Mouse (Mus musculus): ENCODE results near the gene Vmn2r85. TPM values are rescaled to one million over a fixed set of nuclear protein-coding genes. Genes with fewer than 3 reads are reported as not detected.

Vmn2r85 gene
- not detected for polyA plus RNA-seq (2014; fragmentation: Illumina TruSeq; extraction: RNeasy Lipid Tissue Mini Kit (QIAGEN cat#74804); ENCODE audit: low read depth, low replicate concordance)

GRCm38 (mm10) chr10:130429603-130430002 lies at the start of gene Vmn2r85:
TSS of gene Vmn2r85 (minus strand) at chr10:130429703.

GRCm38 (mm10) chr10:130455950-130456349 lies 26.4 kb upstream of the Vmn2r85 start, which contains the start of gene Vmn2r86:
TSS of gene Vmn2r86 (minus strand) at chr10:130456050.

GRCm38 (mm10) chr10:130394232-130394631 lies 35.3 kb downstream of the Vmn2r85 start, which contains the start of gene Vmn2r84:
TSS of gene Vmn2r84 (minus strand) at chr10:130394332.

Other genes with a start within 250 kb of the Vmn2r85 start
- not detected for gene Olfr826, start 245.5 kb downstream of the Vmn2r85 start, polyA plus RNA-seq (2014; fragmentation: Illumina TruSeq; extraction: RNeasy Lipid Tissue Mini Kit (QIAGEN cat#74804); ENCODE audit: low read depth, low replicate concordance)
- gene Olfr827, start 215.3 kb downstream of the Vmn2r85 start, polyA plus RNA-seq (2014; fragmentation: Illumina TruSeq; extraction: RNeasy Lipid Tissue Mini Kit (QIAGEN cat#74804); ENCODE audit: low read depth, low replicate concordance): not detected
- gene Neurod4, start 149.5 kb downstream of the Vmn2r85 start, polyA plus RNA-seq (2014; fragmentation: Illumina TruSeq; extraction: RNeasy Lipid Tissue Mini Kit (QIAGEN cat#74804); ENCODE audit: low read depth, low replicate concordance): 3.9 TPM
- not detected for gene Tespa1, start 106.8 kb downstream of the Vmn2r85 start, polyA plus RNA-seq (2014; fragmentation: Illumina TruSeq; extraction: RNeasy Lipid Tissue Mini Kit (QIAGEN cat#74804); ENCODE audit: low read depth, low replicate concordance)
- gene Vmn2r84, start 35.4 kb downstream of the Vmn2r85 start, polyA plus RNA-seq (2014; fragmentation: Illumina TruSeq; extraction: RNeasy Lipid Tissue Mini Kit (QIAGEN cat#74804); ENCODE audit: low read depth, low replicate concordance): not detected
- not detected for gene Vmn2r86, start 26.3 kb upstream of the Vmn2r85 start, polyA plus RNA-seq (2014; fragmentation: Illumina TruSeq; extraction: RNeasy Lipid Tissue Mini Kit (QIAGEN cat#74804); ENCODE audit: low read depth, low replicate concordance)
- gene Vmn2r87, start 67.7 kb upstream of the Vmn2r85 start, polyA plus RNA-seq (2014; fragmentation: Illumina TruSeq; extraction: RNeasy Lipid Tissue Mini Kit (QIAGEN cat#74804); ENCODE audit: low read depth, low replicate concordance): not detected

Data from adrenal gland, adult 10 weeks (tissue).